Mouse (Mus musculus) heart, adult 2 months (tissue): ENCODE results near the gene Macrod2. TPM values are rescaled to one million over a fixed set of nuclear protein-coding genes. Genes with fewer than 3 reads are reported as not detected.

Experiments
- DNase-seq, 2 experiments: peaks; one replicate each; pipeline ENCODE4 v3.0.0; 2021
- H3K27ac ChIP-seq: fragments of 200-600 bp; 2 replicates; pipeline ENCODE4 v1.8.1; 2022
- H3K27me3 ChIP-seq: fragments of 200-500 bp; 2 replicates; pipeline ENCODE4 v1.6.1; 2012; ENCODE audit warnings: mild to moderate bottlenecking, low read length, inconsistent platforms, mixed read lengths; ENCODE audit not compliant: control insufficient read depth, insufficient read depth
- H3K36me3 ChIP-seq: fragments of 200-500 bp; 2 replicates; pipeline ENCODE4 v1.6.1; 2012; ENCODE audit warnings: low read length, inconsistent platforms; ENCODE audit not compliant: control insufficient read depth, insufficient read depth
- H3K4me1 ChIP-seq: fragments of 200-500 bp; 2 replicates; pipeline ENCODE4 v1.6.1; 2011; ENCODE audit warnings: low read length; ENCODE audit not compliant: control insufficient read depth, insufficient read depth
- H3K4me3 ChIP-seq: fragments of 200-600 bp; 2 replicates; pipeline ENCODE4 v1.8.1; 2022
- H3K79me2 ChIP-seq: fragments of 200-500 bp; replicated peaks from 2 replicates; pipeline ENCODE4 v1.6.1; 2012; ENCODE audit warnings: mild to moderate bottlenecking, inconsistent platforms, low read length, moderate library complexity, mixed read lengths; ENCODE audit not compliant: control insufficient read depth, insufficient read depth
- H3K9ac ChIP-seq: fragments of 200-500 bp; 2 replicates; pipeline ENCODE4 v1.6.1; 2012; ENCODE audit warnings: low read depth, mild to moderate bottlenecking, control low read depth, inconsistent platforms, low read length, mixed read lengths
- CTCF ChIP-seq: fragments of 200-600 bp; IDR thresholded peaks from 2 replicates; pipeline ENCODE4 v1.8.1; 2022; ENCODE audit warnings: antibody characterized with exemption, mild to moderate bottlenecking, moderate library complexity
- EP300 ChIP-seq: fragments of 200-500 bp; IDR thresholded peaks from 2 replicates; pipeline ENCODE4 v1.6.1; 2011; ENCODE audit warnings: low read depth, low read length, control low read depth; ENCODE audit not compliant: insufficient read depth
- POLR2A ChIP-seq: fragments of 200-500 bp; IDR thresholded peaks from 2 replicates; pipeline ENCODE4 v1.6.1; 2011; ENCODE audit warnings: mild to moderate bottlenecking, low read depth, low read length, control low read depth; ENCODE audit not compliant: insufficient read depth
- WGBS: fragments of 180-500 bp; shearing (Covaris S2); methylation state at CpG from one replicate; pipeline ENCODE4 v1.1.7; 2018; 5-methylcytosine and 5-hydroxymethylcytosine counted together
- intact Hi-C: fragments of 180-260 bp; cut with DNase I; formaldehyde crosslinking; loops from one replicate; pipeline ENCODE4 v1.15.1; 2025
- long read RNA-seq: library from polyadenylated mRNA; stranded (forward); transcript quantifications from one replicate; pipeline ENCODE4 v2.0.0, GENCODE M21; 2021
- polyA plus RNA-seq: library from polyadenylated mRNA; depleted of rRNA; stranded (reverse); fragments of >200 nt; gene quantifications from 2 replicates; pipeline ENCODE4 v1.2.3, GENCODE M21; 2012; rRNA removed
- total RNA-seq, 2 experiments: library from RNA; stranded (reverse); gene quantifications; 2 replicates each; pipeline ENCODE4 v1.2.3; 2021

Macrod2 gene
- total RNA-seq (1 to 10 TPM; 8.5 to 9.7 TPM), polyA plus RNA-seq (1.7 and 2.3 TPM in 2 replicates)
- long read RNA-seq, partial matches to known transcripts, result 1 of 4 reads
- long read RNA-seq, other reads (novel, unspliced or antisense), result 0 of 4 reads

GRCm38 (mm10) chr2:140395179-140395578, at the start of gene Macrod2:
Gene Macrod2 (plus strand): TSS chr2:140395309.
- H3K27me3 ChIP-seq, result no peaks in the 10 kb centered on the region
- peak within 1 kb of the TSS; percentile 71 for H3K9ac ChIP-seq
- TF ChIP-seq POLR2A (peak; percentile 59; the same call in 1 of the 2 replicates), EP300 (no peak), CTCF (no peak)
- no peaks in the 10 kb centered on the region for H3K36me3 ChIP-seq
- peak within 1 kb of the TSS; percentile 45; the same call in 1 of the 2 replicates for H3K27ac ChIP-seq
- peak within 1 kb of the TSS; percentile 67 for H3K4me3 ChIP-seq
- under 1% methylated on average over 45 of the region's 47 CpGs for WGBS
- intact Hi-C loops, result loop anchor here (10.0 kb wide), 2 partner anchors 220 to 330 kb away; partner anchors contain the start of genes Esf1, Ndufaf5 and Tasp1
- H3K4me1 ChIP-seq, result no peaks in the 10 kb centered on the region; the same call in 1 of the 2 replicates
- DNase-seq, result peak; percentile 97 to 98
- H3K79me2 ChIP-seq, result no peaks in the 10 kb centered on the region

- 35% methylated on average over 2 of the region's 2 CpGs for WGBS
- Histone ChIP-seq H3K36me3 (no peaks in the 10 kb centered on the region), H3K4me3 (no peak overlapping the region), H3K9ac (no peak overlapping the region), H3K79me2 (no peaks in the 10 kb centered on the region), H3K27ac (no peak overlapping the region), H3K4me1 (no peaks in the 10 kb centered on the region), H3K27me3 (no peaks in the 10 kb centered on the region)
- TF ChIP-seq POLR2A (no peak), CTCF (no peak), EP300 (no peak)
- DNase-seq, result no peak
- intact Hi-C loops, result no loop called here
Measured at GRCm38 (mm10) chr2:140359905-140360304, 35.2 kb upstream of the Macrod2 start.

GRCm38 (mm10) chr2:140364804-140365203, 30.3 kb upstream of the Macrod2 start:
- Histone ChIP-seq H3K27me3 (no peaks in the 10 kb centered on the region), H3K4me1 (no peaks in the 10 kb centered on the region), H3K27ac (no peak overlapping the region), H3K36me3 (no peaks in the 10 kb centered on the region), H3K4me3 (no peak overlapping the region), H3K9ac (no peak overlapping the region), H3K79me2 (no peaks in the 10 kb centered on the region)
- no peak for DNase-seq
- TF ChIP-seq CTCF (no peak), POLR2A (no peak), EP300 (no peak)
- intact Hi-C loops, result no loop called here
- WGBS, result 56% methylated on average over 1 of the region's 1 CpGs

- H3K9ac ChIP-seq, result no peak within 1 kb of the TSS
- DNase-seq, result no peak
- H3K36me3 ChIP-seq, result no peaks in the 10 kb centered on the region
- TF ChIP-seq EP300 (no peak), POLR2A (no peak), CTCF (no peak)
- H3K4me1 ChIP-seq, result no peaks in the 10 kb centered on the region
- H3K4me3 ChIP-seq, result no peak within 1 kb of the TSS
- no peak within 1 kb of the TSS for H3K27ac ChIP-seq
- H3K79me2 ChIP-seq, result no peaks in the 10 kb centered on the region
- 41% methylated on average over 4 of the region's 4 CpGs for WGBS
- H3K27me3 ChIP-seq, result no peaks in the 10 kb centered on the region
- intact Hi-C loops, result no loop called here
Measured at GRCm38 (mm10) chr2:140389525-140389924, 5.6 kb upstream of the Macrod2 start, which contains the start of gene Sel1l2. Gene Sel1l2 (minus strand): TSS chr2:140389706.

GRCm38 (mm10) chr2:140395744-140396231, 679 bp downstream of the Macrod2 start:
- DNase-seq, result peak; percentile 37 to 49
- Histone ChIP-seq H3K4me1 (no peaks in the 10 kb centered on the region; the same call in 1 of the 2 replicates), H3K27ac (no peak overlapping the region; the same call in 1 of the 2 replicates), H3K79me2 (no peaks in the 10 kb centered on the region), H3K4me3 (peak overlapping the region; percentile 67), H3K36me3 (no peaks in the 10 kb centered on the region), H3K27me3 (no peaks in the 10 kb centered on the region), H3K9ac (peak overlapping the region; percentile 71)
- TF ChIP-seq CTCF, result no peak
- no peak for TF ChIP-seq POLR2A
- no peak for TF ChIP-seq EP300
- WGBS, result 2% methylated on average over 49 of the region's 58 CpGs
- intact Hi-C loops, result loop anchor here (10.0 kb wide), 2 partner anchors 221 to 331 kb away; partner anchors contain the start of genes Esf1, Ndufaf5 and Tasp1

- DNase-seq, result no peak
- Histone ChIP-seq H3K27me3 (no peaks in the 10 kb centered on the region), H3K4me1 (no peaks in the 10 kb centered on the region), H3K4me3 (no peak overlapping the region), H3K9ac (no peak overlapping the region), H3K27ac (no peak overlapping the region), H3K36me3 (no peaks in the 10 kb centered on the region), H3K79me2 (no peaks in the 10 kb centered on the region)
- intact Hi-C loops, result loop anchor here (5.0 kb wide), 2 partner anchors 224 to 834 kb away; no protein-coding TSS in a partner anchor
- TF ChIP-seq CTCF (no peak), POLR2A (no peak), EP300 (no peak)
Measured at GRCm38 (mm10) chr2:140425844-140426243, 30.7 kb downstream of the Macrod2 start.
